Mouse (Mus musculus): ENCODE data around the gene Ppp1r1b. TPM values are rescaled to one million over a fixed set of nuclear protein-coding genes. Genes with fewer than 3 reads are reported as not detected.

The Ppp1r1b gene
- polyA plus RNA-seq, 1 experiment from 2014 or later = 60.9 TPM

DNA sequence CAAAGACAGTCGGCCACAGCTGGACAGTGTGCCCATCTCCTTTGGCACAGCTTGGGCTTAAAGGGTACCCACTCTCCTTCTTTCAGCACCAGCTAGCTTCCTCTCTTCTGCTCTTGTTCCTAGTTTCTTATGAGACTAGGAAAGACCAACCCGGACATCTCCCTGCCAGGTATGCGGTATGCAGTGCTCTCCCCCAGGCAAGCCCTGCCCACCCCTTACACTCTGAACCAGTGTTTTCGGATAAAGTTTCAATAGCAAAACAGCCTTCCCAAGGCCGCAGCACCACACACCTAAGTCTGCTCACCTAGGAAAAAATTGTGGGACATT, 26.6 kb upstream of the Ppp1r1b start:
- H3K27ac ChIP-seq = no peak overlapping the region
- no peak overlapping the region for H3K4me3 ChIP-seq
- no peak overlapping the region for H3K4me2 ChIP-seq
- no peak overlapping the region for H3K9ac ChIP-seq
- ATAC-seq (replicated peaks; ENCODE audit: insufficient number of reproducible peaks, insufficient read depth, low FRiP score, low read depth) = no peak
- peaks cover 98% of the 10 kb centered on the region for H3K27me3 ChIP-seq
- H3K9me3 ChIP-seq (replicated peaks) = no peaks in the 10 kb centered on the region
- H3K4me1 ChIP-seq (replicated peaks) = peaks cover under 1% of the 10 kb centered on the region
- H3K36me3 ChIP-seq = no peaks in the 10 kb centered on the region
- 10% methylated on average over 5 of the region's 5 CpGs for WGBS

GRCm38 (mm10) chr11:98322159-98322558, 26.0 kb upstream of the Ppp1r1b start:
- no peak for ATAC-seq (replicated peaks; ENCODE audit: insufficient number of reproducible peaks, insufficient read depth, low FRiP score, low read depth)
- Histone ChIP-seq H3K27me3 (peaks cover 98% of the 10 kb centered on the region), H3K4me1 (replicated peaks) (peaks cover 6% of the 10 kb centered on the region), H3K27ac (no peak overlapping the region), H3K9ac (no peak overlapping the region), H3K4me3 (no peak overlapping the region), H3K9me3 (replicated peaks) (no peaks in the 10 kb centered on the region), H3K4me2 (no peak overlapping the region), H3K36me3 (no peaks in the 10 kb centered on the region)
- 8% methylated on average over 1 of the region's 1 CpGs for WGBS

- Histone ChIP-seq H3K9ac (no peak overlapping the region), H3K4me2 (no peak overlapping the region), H3K27me3 (peaks cover 99% of the 10 kb centered on the region), H3K4me3 (no peak overlapping the region), H3K9me3 (replicated peaks) (no peaks in the 10 kb centered on the region), H3K4me1 (replicated peaks) (peaks cover 17% of the 10 kb centered on the region), H3K36me3 (no peaks in the 10 kb centered on the region), H3K27ac (no peak overlapping the region)
- ATAC-seq (replicated peaks; ENCODE audit: insufficient number of reproducible peaks, insufficient read depth, low FRiP score, low read depth) = no peak
- 6% methylated on average over 10 of the region's 10 CpGs for WGBS
These were observed 24.9 kb upstream of the Ppp1r1b start for GRCm38 (mm10) chr11:98323136-98323866.

DNA sequence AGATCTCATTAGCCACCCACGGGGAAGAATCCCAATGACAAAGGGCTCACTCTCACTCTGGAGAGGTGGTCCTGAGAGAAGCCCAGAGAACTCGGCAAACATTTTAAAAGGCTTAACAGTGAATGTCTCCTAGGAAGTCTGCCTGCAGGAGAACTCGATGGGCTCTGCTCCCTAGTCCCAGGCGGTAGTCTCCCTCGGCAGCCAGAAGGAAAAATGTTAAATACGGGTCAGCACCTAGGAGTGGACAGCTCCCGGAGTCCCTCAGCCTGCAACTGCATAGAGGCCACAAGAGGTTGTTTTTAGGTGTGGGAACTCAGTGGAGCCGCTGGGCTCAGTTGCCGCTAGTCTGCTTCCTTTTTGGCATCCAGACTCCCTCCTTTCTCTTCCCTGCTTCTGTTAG, 24.3 kb upstream of the Ppp1r1b start:
- Histone ChIP-seq H3K4me3 (no peak overlapping the region), H3K9ac (no peak overlapping the region), H3K4me2 (no peak overlapping the region), H3K4me1 (replicated peaks) (peaks cover 22% of the 10 kb centered on the region), H3K27ac (no peak overlapping the region), H3K9me3 (replicated peaks) (no peaks in the 10 kb centered on the region), H3K36me3 (no peaks in the 10 kb centered on the region), H3K27me3 (peaks cover 99% of the 10 kb centered on the region)
- under 1% methylated on average over 9 of the region's 9 CpGs for WGBS
- ATAC-seq (replicated peaks; ENCODE audit: insufficient number of reproducible peaks, insufficient read depth, low FRiP score, low read depth) = no peak

DNA sequence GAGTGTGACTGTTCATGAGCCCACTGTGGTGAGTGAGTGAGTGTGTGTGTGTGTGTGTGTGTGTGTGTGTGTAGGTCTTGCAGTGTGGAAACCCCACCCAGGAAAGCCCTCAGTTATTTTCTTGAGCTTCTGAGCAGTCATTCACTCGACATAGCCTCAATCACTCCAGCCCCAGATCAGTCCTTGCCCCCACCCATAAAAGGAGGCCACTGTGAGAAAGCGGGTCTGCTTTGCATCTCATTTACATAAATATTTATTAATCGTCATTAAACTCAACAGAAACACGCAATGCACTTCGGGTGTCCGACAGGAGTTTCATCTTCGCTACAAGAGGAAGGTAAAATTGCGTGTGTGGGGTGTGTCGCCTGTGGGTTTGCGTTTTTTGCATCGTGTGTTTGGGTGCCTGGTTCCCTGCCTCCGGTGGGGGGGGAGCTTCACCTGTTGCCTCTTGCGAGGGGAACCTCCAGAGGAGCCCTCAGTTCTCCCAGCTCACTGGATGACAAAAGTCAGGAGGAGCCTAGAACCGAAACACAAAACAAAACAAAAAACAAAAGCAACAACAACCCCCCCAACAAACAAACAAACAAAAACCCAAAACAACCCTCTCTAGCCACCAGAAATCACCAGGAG, 22.9 kb upstream of the Ppp1r1b start:
- H3K36me3 ChIP-seq = no peaks in the 10 kb centered on the region
- no peak overlapping the region for H3K27ac ChIP-seq
- peaks cover 99% of the 10 kb centered on the region for H3K27me3 ChIP-seq
- no peak overlapping the region for H3K4me2 ChIP-seq
- 6% methylated on average over 14 of the region's 14 CpGs for WGBS
- no peak overlapping the region for H3K9ac ChIP-seq
- H3K4me1 ChIP-seq (replicated peaks) = peaks cover 22% of the 10 kb centered on the region
- no peak overlapping the region for H3K4me3 ChIP-seq
- no peaks in the 10 kb centered on the region for H3K9me3 ChIP-seq (replicated peaks)
- no peak for ATAC-seq (replicated peaks; ENCODE audit: insufficient number of reproducible peaks, insufficient read depth, low FRiP score, low read depth)

DNA sequence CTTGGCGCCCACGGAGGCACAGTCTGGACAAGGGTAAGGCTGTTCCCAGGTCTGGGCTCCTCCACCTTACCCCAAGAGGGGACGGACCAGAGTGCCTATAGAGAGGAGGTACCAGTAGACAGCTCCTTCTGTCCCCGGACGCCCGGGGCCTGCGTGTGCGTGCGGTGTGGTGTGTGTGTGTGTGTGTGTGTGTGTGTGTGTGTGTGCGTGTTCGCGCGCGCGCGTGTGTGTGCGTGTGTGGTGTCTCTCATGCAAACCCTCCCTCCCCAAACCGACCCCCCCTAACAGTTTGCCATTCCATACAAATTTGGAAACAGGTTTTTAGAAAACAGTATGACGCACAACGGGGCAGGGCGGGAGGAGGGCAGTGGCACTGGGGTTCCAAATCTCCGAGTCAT, 22.4 kb upstream of the Ppp1r1b start:
- no peaks in the 10 kb centered on the region for H3K9me3 ChIP-seq (replicated peaks)
- H3K4me2 ChIP-seq = no peak overlapping the region
- ATAC-seq (replicated peaks; ENCODE audit: insufficient number of reproducible peaks, insufficient read depth, low FRiP score, low read depth) = no peak
- no peak overlapping the region for H3K4me3 ChIP-seq
- no peak overlapping the region for H3K9ac ChIP-seq
- peaks cover 100% of the 10 kb centered on the region for H3K27me3 ChIP-seq
- WGBS = 3% methylated on average over 21 of the region's 22 CpGs
- no peak overlapping the region for H3K27ac ChIP-seq
- peaks cover 22% of the 10 kb centered on the region for H3K4me1 ChIP-seq (replicated peaks)
- no peaks in the 10 kb centered on the region for H3K36me3 ChIP-seq

DNA sequence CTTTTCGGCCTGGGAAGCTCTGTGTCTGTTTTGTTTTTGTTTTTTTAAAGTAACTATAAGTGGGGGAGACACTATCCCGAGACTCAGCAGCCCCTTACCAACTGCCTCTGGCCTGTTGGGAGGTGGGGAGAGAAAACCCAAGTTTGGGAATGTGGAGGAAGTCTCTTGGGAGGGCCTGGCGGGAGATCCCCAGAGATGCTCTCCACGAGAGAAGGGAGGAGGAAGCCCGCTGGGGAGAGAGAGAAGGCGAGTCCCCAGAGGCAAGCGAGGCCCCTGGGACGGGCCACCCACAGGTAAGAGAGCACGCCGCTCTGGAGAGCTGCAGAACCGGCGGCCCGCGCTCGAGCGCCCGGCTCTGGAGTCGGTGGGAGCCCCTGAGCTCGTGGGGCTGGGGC, 21.5 kb upstream of the Ppp1r1b start:
- peak overlapping the region; percentile 31 for H3K4me3 ChIP-seq
- H3K27me3 ChIP-seq = peaks cover 100% of the 10 kb centered on the region
- H3K4me1 ChIP-seq (replicated peaks) = peaks cover 22% of the 10 kb centered on the region
- H3K9me3 ChIP-seq (replicated peaks) = no peaks in the 10 kb centered on the region
- H3K4me2 ChIP-seq = peak overlapping the region; percentile 53
- ATAC-seq (replicated peaks; ENCODE audit: insufficient number of reproducible peaks, insufficient read depth, low FRiP score, low read depth) = no peak
- 2% methylated on average over 19 of the region's 19 CpGs for WGBS
- no peak overlapping the region for H3K27ac ChIP-seq
- no peaks in the 10 kb centered on the region for H3K36me3 ChIP-seq
- H3K9ac ChIP-seq = no peak overlapping the region

GRCm38 (mm10) chr11:98327136-98328030, 20.8 kb upstream of the Ppp1r1b start:
- H3K27me3 ChIP-seq = peaks cover 100% of the 10 kb centered on the region
- peak overlapping the region; percentile 53 for H3K4me2 ChIP-seq
- WGBS = 1% methylated on average over 97 of the region's 97 CpGs
- H3K27ac ChIP-seq = no peak overlapping the region
- H3K4me3 ChIP-seq = peak overlapping the region; percentile 31
- H3K4me1 ChIP-seq (replicated peaks) = peaks cover 22% of the 10 kb centered on the region
- no peak overlapping the region for H3K9ac ChIP-seq
- H3K9me3 ChIP-seq (replicated peaks) = no peaks in the 10 kb centered on the region
- no peaks in the 10 kb centered on the region for H3K36me3 ChIP-seq
- ATAC-seq (replicated peaks; ENCODE audit: insufficient number of reproducible peaks, insufficient read depth, low FRiP score, low read depth) = no peak

- Histone ChIP-seq H3K4me2 (peak overlapping the region; percentile 53), H3K9ac (no peak overlapping the region), H3K4me1 (replicated peaks) (peaks cover 22% of the 10 kb centered on the region), H3K4me3 (peak overlapping the region; percentile 31), H3K36me3 (no peaks in the 10 kb centered on the region), H3K27ac (no peak overlapping the region), H3K9me3 (replicated peaks) (no peaks in the 10 kb centered on the region), H3K27me3 (peaks cover 100% of the 10 kb centered on the region)
- ATAC-seq (replicated peaks; ENCODE audit: insufficient number of reproducible peaks, insufficient read depth, low FRiP score, low read depth) = no peak
- 1% methylated on average over 35 of the region's 35 CpGs for WGBS
These were observed 20.2 kb upstream of the Ppp1r1b start for GRCm38 (mm10) chr11:98328031-98328370.

- Histone ChIP-seq H3K9ac (no peak overlapping the region; the same call in 1 of the 2 replicates), H3K27me3 (peaks cover 100% of the 10 kb centered on the region), H3K36me3 (no peaks in the 10 kb centered on the region), H3K9me3 (replicated peaks) (no peaks in the 10 kb centered on the region), H3K27ac (no peak overlapping the region), H3K4me1 (replicated peaks) (peaks cover 22% of the 10 kb centered on the region), H3K4me2 (peak overlapping the region; percentile 53), H3K4me3 (peak overlapping the region; percentile 31)
- ATAC-seq (replicated peaks; ENCODE audit: insufficient number of reproducible peaks, insufficient read depth, low FRiP score, low read depth) = no peak
- WGBS = under 1% methylated on average over 52 of the region's 56 CpGs
These were observed 19.7 kb upstream of the Ppp1r1b start for GRCm38 (mm10) chr11:98328371-98329069.
